Mouse (Mus musculus) cerebellum, postnatal 4 days (tissue): Measurements from ENCODE around the gene Gal.

Experiments
- DNase-seq, 2 experiments: peaks; one replicate each; pipeline ENCODE4 v3.0.0; 2022; ENCODE audit warnings: low spot score in 2 of 2, mixed read lengths in 1 of 2

Gene Gal

GRCm38 (mm10) chr19:3414268-3414733 lies at the start of gene Gal:
TSS of gene Gal (minus strand) at chr19:3414544.
- no peak for DNase-seq

- DNase-seq = no peak
These were observed 45.6 kb upstream of the Gal start for GRCm38 (mm10) chr19:3459986-3460385.

DNA sequence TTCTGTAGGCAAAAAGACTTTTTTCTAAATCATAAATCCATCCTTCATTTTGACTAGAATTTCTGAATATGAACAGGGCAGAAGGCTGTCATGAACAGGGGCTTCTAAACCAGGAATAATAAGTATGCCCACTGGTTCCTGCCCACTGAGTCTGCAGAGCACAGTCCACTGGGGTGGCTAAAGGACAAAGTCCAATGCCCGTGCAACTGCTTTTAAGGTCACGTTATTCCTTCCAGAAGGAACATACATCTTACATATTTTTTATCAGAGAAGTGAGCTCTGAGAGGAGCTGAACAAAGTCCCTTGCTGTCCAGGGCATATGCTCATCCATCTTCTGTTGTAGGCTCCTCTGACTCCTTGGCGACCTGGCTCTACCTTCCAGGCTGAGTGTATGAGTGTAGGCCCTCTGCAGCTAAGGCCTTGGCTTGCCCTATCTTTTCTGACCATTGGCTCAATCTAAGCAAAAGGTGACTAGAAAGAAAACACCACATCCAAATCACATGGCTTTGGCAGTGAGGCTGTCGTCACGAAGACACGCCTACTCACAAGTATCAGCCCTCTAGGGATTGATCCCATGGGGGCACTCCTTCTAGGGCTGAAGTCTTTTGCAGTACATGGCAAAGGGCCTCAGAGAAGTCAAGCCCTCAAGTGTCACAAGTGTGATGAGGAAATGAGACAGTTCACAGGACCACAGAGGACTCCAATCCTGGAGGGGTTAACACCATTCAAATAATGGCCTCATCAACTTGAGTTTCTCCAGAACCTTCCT lies 44.2 kb upstream of the Gal start:
- DNase-seq = no peak

GRCm38 (mm10) chr19:3457700-3458099 lies 43.4 kb upstream of the Gal start:
- no peak for DNase-seq

DNA sequence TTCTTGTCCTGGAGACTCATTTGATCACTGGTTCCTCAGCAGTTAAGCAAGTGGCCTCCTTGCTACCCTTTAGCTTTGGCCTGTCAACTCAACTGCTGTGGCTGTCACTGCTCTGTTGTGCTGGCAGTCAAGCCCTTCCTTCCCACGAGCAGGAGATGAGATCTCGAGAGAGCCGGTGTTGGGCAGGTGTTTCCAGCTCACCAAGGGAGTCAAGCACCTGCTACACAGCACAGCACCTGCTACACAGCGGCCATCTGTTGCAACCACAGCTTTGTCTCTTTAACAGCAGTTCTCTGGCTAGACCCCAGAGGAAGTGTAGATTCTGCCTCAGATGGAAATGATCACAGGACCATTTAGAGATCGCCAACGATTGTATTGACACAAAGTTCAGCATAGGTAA lies 37.3 kb upstream of the Gal start:
- DNase-seq = no peak

GRCm38 (mm10) chr19:3451170-3451569 lies 36.8 kb upstream of the Gal start:
- DNase-seq = peak; percentile 37 to 73

- no peak for DNase-seq
These were observed 36.4 kb upstream of the Gal start for GRCm38 (mm10) chr19:3450714-3451113.

GRCm38 (mm10) chr19:3449248-3449647 lies 34.9 kb upstream of the Gal start:
- no peak for DNase-seq

- no peak for DNase-seq
These were observed 33.0 kb upstream of the Gal start for GRCm38 (mm10) chr19:3447348-3447747.

DNA sequence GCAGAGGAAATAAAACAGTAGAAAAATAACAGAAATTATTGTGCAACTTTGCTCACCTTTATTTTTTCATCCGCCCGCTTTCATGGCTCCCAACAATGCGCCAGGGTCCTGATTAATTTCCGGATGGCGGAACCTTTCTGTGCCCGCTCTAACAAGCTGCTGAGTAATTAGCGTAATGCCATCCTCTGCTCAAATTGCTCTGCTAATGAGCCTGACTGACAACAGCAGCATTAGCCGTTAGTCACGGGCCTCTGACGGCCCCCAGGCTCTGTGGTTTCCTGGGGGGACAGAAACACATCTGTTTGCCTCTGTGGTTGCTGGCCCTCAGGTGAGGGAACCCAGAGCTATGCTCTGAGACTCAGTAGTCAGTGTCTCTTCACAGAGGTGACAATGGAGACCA lies 26.7 kb upstream of the Gal start:
- no peak for DNase-seq

- DNase-seq = no peak
These were observed 26.3 kb upstream of the Gal start for GRCm38 (mm10) chr19:3440667-3441066.

- DNase-seq = no peak
These were observed 23.6 kb upstream of the Gal start for GRCm38 (mm10) chr19:3437980-3438379.

DNA sequence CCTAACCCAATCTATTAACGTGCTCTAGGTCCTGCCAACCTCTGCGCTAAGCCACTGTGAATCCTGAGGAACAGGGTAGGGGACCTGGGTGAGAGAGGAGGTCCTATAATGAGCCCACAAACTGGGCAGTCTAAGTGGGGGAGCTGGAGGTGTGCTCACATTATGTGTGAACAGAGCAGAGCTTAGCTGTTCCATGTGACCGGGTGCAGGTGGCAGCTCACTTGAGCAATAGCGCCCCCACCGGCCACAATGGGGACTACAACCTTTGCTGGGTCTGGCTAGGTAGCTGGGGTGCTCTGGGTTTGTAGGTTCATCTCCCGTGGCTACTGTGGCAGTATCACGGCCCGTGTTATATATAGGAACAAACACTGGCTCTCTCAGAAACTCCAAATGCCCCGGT lies 22.5 kb upstream of the Gal start:
- peak in 1 of 2 experiments; percentile 38 for DNase-seq

DNA sequence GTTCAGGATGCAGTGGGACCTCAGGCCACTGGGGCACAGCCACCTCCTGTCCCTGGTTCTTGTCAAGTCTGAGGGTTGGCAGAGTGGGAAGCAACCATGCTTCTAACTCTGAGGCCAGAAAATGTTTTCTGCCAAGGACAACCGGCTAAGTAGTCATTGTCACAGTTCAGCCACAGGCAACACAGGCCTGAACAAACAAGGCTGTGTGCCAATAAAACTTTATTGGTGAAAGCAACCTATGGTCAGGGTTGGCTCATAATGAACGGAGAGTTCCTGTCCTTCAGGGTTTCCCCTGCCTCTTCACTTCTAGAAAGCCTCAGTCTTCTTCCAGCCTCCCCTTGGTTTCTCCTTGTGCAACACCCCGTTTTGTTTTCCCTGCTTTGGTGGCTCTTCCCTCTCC lies 21.5 kb upstream of the Gal start:
- no peak for DNase-seq

- no peak for DNase-seq
These were observed 20.3 kb upstream of the Gal start for GRCm38 (mm10) chr19:3434641-3435040.

- DNase-seq = no peak
These were observed 19.8 kb upstream of the Gal start for GRCm38 (mm10) chr19:3434124-3434523.

DNA sequence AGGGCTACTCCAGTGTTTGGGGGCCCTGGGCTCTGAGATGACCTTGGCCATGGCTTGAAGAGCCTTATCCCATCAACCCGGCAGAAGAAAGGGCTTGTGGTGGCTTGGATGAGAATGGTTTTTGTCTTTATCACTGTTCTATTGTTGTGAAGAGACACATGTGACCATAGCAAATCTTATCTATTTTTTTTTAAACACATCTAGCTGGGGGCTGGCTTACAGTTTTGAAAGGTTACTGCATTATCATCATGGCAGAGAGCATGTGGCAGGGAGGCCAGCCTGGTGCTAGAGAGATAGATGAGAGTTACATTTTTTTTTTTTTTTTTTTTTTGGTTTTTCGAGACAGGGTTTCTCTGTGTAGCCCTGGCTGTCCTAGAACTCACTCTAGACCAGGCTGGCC lies 17.6 kb upstream of the Gal start:
- DNase-seq = no peak

GRCm38 (mm10) chr19:3431066-3431465 lies 16.7 kb upstream of the Gal start:
- no peak for DNase-seq

- peak in 1 of 2 experiments; percentile 33 for DNase-seq
These were observed 14.9 kb upstream of the Gal start for GRCm38 (mm10) chr19:3429156-3429816.

DNA sequence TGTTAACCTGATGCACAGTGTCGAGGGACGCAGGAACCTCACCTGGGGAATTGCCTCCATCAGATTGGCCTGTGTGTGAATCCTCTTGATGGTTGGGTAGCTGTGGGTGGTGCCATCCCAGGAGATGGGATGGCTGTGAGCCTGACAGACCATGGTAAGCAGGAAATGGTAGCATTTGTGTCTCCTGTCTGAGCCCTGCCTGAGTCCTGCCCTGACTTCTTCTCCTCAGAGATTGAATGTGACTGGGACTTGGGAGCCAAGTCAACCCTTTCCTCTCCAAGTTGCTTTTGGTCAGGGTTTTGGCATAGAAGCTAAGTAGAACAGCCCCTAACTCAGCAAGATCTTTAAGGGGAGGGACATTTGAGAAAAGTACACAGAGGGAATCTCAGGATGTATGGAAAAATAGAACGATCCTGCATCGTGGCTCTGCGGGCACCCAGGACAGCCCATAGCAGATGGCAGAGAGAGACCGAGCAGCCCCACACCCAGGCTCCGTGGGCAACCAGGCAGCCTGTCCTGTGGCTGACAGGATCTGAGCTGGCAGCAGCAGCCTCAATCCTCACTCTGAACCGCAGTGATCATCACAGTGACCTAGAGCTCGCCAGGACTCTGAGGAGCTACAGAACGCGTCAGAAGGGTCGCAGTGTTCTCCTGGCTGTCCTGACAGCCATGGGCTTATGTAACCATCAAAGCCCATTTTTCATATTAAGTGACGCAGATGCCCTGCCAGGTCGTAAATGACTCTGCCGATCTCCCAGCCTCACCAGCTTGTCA lies 13.9 kb upstream of the Gal start:
- peak in 1 of 2 experiments; percentile 37 for DNase-seq

GRCm38 (mm10) chr19:3424214-3424613 lies 9.9 kb upstream of the Gal start:
- DNase-seq = no peak

GRCm38 (mm10) chr19:3422981-3423380 lies 8.6 kb upstream of the Gal start:
- no peak for DNase-seq
